Mouse (Mus musculus) gonadal fat pad, adult 2 months (tissue): ENCODE results near the gene Snx18. TPM values are rescaled to one million over a fixed set of nuclear protein-coding genes. Genes with fewer than 3 reads are reported as not detected.

Experiments used
- DNase-seq: peaks from one replicate; pipeline ENCODE4 v3.0.0-alpha.2; 2012; ENCODE audit warnings: low read depth
- polyA plus RNA-seq: library from polyadenylated mRNA; depleted of rRNA; stranded (reverse); fragments of >200 nt; gene quantifications from 2 replicates; pipeline ENCODE4 v1.2.3, GENCODE M21; 2012; rRNA removed

Gene Snx18
- polyA plus RNA-seq = 14.6 and 14.7 TPM in 2 replicates

DNA sequence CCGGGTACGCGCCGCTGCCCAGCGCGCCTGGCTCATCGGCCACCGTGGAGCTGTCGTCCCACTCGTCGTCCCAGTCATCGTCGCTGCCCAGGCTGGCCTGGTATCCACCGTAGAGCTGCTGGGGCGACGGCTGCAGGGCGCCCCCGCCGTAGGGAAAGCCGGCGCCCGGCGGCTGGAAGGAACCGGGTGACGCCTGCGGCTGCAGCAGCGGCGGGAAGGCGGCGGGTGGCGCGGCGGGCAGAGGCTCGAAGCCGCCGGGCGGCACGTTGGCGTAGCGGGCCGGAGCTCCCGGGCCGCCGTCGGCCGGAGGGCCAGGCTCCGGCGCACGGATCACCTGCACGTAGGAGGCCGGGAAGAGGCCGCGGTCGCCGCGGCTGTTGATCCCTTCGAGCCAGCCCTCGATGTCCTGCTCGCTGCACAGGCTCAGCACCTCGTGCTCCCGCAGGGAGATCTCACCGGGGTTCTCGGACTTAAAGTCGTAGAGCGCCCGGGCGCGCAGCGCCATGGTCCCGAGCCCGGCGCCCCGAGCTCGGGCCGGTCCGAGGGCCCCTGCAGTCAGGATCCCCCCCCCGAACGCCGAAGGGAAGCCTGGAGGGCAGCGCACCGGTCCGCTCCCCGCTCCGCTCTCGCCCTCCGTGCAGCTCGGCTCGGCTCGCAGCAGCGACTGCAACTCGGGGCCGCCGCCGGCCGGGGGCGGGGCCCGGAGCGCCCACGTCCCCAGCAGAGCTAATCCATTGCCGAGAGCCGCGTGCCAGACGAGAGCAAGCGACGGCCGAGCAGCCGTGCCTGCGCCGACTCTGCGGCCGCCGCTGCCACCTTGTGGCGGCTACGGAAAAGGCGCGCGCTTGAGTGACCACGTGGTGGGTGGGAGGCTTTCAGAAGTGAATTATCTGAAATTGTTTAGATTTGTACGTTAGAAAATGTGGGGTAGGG lies at the start of gene Snx18:
Snx18 (minus strand) TSS at position 674 of the 933 bp plus-strand sequence.
- no peak for DNase-seq

GRCm38 (mm10) chr13:113663883-113664282 lies 45.5 kb upstream of the Snx18 start:
- no peak for DNase-seq

DNA sequence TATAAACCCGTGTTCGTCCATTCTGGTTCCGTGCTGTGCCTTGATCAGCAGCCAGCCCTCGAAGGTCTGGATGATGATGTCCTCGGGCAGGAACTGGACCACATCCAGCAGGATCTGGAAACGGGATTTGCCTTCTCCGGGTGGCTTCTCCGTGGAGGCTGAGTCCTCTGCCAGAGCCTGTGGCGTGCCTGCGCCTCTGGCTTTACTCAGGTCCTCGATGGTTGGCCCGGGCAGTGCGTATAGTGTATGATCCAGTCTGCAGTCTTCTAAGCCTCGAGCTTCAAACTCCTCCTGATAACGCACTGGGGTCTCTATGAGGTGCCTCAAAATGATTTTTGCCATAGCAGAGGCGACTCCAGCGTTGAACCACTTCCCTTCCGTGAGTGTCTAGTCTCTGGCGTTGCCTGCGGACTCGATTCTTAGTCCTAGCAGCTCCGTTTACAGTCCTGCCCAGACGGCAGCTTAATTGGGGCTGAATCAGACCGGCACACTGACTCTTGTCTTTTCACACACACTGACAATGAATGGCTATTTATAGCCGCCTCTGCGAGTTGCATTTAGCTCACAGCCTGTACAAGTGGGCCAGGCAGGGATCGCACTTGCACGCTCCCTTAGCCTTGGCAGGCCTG lies 44.9 kb upstream of the Snx18 start, which contains the start of gene Hspb3:
Hspb3 (minus strand) TSS at position 526 of the 629 bp plus-strand sequence.
- no peak for DNase-seq

GRCm38 (mm10) chr13:113661826-113662271 lies 43.5 kb upstream of the Snx18 start:
- no peak for DNase-seq

GRCm38 (mm10) chr13:113660576-113661310 lies 42.4 kb upstream of the Snx18 start:
- no peak for DNase-seq

- no peak for DNase-seq
Measured at GRCm38 (mm10) chr13:113657204-113657603, 38.8 kb upstream of the Snx18 start.

- no peak for DNase-seq
Measured at GRCm38 (mm10) chr13:113656639-113657038, 38.3 kb upstream of the Snx18 start.

DNA sequence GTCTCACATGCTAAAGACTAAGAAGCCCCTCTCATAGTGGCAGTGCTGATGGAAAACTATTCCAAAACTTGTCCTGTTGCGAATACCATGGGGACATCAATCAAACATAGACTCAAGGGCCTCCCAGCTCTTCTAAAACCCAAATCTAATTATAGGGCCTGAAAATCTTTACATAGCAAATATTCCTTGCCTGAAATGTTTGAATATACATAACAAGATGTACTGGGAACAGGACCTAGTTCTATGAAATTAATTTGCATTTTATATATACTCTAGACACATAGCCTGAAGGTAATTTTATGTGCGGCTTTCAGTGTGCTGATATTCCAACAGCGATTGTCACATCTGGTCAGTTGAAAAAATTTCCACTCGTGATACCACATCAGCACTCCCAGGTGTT lies 37.1 kb upstream of the Snx18 start:
- no peak for DNase-seq

- no peak for DNase-seq
Measured at GRCm38 (mm10) chr13:113640944-113641597, 22.7 kb upstream of the Snx18 start.

DNA sequence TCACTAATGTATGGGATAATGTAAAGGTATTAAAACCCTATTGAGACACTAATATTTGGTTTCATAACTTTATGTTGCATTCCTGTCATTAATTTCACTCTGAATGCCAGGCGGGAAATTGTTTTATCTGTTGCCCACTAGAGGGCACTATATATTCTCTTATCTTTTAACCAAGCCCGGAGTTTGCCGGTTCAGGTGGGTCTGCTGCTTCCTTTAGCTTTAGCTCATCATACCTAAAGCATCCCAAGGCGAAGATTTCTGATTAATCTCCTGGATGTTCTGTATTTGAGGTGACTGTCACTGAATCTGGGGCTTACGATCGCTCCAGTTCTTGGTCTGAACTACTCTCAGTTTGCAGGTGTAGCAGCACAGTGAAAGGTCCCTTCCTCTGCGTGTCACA lies 20.6 kb upstream of the Snx18 start:
- no peak for DNase-seq

DNA sequence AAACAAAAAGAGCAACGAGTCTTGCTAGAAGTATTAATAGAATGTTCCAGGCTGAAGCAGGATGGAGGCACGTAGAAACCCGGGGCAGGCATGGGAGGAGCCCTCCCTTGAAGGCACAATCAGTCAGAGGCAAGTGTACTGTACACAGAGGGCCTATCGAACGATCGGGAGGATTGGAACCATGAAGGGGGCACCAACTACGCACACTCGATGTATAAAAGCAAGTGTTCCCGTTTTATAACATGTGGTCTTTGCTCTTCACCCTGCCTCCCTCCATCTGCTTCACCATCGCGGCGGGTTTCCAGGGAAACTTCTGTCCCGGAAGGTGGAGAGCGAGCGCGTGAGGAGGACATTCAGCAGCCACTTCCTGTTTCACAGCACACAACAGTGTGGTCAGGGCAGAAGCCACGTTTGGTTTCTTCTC lies 17.4 kb upstream of the Snx18 start:
- no peak for DNase-seq

- no peak for DNase-seq
Measured at GRCm38 (mm10) chr13:113634732-113635481, 16.5 kb upstream of the Snx18 start.

GRCm38 (mm10) chr13:113632506-113632905 lies 14.1 kb upstream of the Snx18 start:
- no peak for DNase-seq

- DNase-seq = no peak
Measured at GRCm38 (mm10) chr13:113627601-113628000, 9.2 kb upstream of the Snx18 start.

- DNase-seq = no peak
Measured at GRCm38 (mm10) chr13:113622865-113623255, 4.5 kb upstream of the Snx18 start.

- no peak for DNase-seq
Measured at GRCm38 (mm10) chr13:113622122-113622864, 3.9 kb upstream of the Snx18 start.

DNA sequence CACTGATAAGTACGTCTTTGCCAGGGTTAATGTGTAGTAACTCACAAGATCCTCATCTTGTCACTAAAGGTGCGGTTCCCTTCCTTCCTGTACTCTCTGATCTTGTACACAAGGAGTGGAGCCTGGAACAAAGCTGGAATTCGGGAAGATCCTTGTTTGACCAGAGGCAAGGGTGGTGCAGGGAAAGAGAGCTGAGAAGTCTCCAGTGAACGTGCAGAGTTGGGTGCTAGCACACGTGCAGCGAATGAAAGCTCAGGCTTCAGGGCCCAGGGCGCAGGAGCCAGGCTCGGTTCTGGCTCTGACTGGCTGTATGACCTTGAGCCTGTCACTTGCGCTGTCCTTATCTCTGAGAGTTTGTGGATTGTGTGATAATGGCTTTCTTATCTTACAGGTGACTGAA lies 639 bp upstream of the Snx18 start:
- no peak for DNase-seq

DNA sequence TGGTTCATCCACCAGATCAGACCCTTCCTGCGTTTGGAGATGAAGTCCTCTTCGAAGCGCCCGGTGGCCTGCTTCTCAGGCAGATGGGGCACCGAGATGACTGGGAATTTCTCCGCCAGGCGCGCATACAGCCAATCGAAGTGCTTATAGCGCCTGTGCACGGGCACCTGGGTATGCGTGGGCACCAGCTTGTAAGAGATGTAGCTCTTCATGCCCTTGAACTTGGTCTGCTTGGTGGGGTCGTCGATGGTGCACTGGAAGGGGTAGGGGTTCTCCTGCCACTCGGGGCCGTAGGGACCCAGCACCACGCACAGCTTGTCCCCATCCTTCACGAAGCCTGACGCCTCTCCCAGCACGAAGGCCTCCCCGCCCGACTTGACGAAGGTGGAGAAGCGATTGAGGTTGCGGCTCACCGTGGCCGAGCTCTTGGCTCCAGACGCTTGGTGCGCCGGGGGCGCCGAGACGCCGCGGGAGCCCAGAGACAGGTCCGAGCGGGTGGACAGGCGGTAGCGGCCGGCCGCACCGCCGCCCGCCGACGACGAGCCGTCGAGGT lies 950 bp downstream of the Snx18 start:
- DNase-seq = no peak

DNA sequence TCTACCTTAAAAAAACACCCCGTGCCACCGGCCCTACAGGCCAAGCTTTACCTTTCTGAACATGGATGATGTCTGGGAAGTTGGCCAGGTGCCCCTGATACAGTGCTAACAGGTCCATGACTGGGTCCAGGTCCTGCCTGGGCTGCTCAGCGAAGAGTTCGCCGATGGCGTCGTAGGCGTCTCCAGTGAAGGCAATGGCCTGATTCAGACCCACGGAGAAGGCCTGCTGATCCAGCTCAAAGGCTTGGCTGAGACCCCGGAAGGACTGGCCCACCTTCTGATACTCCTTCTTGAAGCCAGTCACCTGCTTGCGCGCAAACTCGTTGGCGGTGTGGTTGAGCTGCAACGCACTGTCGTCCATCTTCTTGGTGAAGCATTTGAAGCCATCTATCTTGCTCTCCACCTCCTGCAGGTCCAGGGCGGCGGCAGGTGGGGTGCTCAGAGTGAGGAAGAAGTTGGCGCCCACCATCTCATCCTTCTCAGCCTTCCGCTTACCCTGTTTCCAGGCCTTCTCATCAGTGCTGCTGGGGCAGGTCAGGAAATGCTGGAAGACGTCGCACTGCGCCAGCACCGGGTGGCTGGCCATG lies 1.5 kb downstream of the Snx18 start:
- no peak for DNase-seq
